Mouse (Mus musculus) layer of hippocampus, adult 11-12 months (tissue): ENCODE measurements around the gene Irs2.

ENCODE experiments used
- DNase-seq: peaks from one replicate; pipeline ENCODE4 v3.0.0; 2022; ENCODE audit warnings: low spot score

The Irs2 gene

DNA sequence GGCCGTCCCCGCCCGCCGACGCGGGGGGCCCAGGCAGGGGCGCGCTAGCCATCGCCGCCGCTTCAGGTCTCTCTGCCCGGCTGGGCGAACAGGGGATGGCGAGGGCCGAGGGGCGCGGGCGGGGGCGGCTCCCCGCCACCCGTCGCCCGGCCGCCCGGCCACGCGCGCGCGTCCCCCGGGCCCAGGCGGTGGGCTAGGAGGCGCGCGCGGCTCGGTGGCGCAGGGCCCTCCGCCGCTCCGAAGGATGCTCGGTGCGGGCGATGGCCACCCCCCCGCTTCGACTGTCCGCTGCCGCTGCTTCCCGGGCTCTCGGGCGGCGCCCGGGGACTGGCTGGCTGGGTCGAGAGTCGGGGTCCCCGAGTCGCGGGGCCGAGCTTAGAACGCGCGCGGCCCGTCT, at the start of gene Irs2:
Irs2 (minus strand) TSS at position 80 of the 397 bp plus-strand sequence.
- DNase-seq, result no peak

DNA sequence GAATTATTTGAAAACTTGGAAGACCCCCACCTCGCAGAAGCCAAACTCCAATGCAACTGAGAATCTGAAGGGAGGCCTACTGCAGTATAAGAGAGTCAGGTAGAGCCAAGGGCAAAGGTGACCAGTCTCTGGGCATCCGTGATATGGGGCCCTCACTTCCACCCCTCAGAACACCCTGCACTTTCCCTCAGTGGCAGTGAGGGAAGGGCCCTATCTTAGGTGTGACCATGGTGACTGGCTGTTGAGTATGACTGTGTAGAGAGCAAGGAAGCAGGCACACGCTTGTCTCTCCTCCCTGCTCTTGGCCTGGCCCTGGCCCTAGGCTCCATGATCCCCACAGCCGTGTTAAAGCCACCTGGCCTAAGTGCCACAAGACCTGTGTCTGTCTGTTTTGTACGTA, 48.4 kb upstream of the Irs2 start:
- no peak for DNase-seq

DNA sequence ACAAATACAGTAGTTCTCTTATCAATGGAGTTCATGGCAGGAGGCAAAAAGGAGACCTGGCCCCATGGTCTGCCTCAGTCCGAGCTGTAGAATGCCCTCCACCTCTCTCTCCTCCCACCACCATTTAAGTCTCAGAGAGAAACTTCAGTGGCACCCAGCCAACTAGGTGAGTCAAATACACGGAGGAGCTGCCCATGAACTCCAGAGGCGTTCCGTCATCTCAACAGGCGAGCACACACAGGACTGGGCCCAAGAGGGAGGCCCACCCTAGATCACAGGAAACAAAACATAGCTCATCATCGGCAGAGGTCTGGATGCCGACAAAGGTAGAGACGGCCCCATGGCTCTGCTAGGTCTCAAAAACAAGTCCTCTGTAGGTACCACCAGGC, 47.9 kb upstream of the Irs2 start:
- no peak for DNase-seq

DNA sequence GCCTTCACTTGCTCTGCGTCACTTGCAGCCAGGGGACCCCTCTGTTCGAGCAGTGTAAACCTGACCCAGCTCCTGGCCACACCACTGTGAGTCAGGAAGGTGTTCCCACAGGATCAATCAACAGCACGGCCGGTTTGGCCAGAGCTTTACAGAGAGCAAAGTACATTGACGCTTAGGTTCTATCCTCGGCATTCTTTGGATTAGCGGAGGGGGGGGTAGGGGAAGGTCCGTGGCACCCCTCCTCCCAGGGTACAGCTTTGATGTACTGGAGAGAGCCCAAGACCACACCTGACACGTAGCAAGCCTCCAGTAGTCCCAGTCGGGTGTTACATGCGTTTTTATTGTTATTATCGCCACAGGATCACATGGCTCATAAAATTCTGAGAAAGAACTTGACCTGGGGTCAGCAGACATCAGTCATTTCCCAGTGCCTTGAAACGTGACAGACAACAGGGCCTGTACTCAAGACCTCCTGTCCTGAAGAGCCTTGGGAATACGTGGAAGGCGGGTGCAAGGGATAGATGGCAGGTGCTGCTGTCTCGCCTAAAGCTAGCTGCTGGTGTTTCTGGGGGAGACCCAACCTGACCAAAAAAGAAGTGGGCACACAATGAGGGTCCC, 47.4 kb upstream of the Irs2 start:
- DNase-seq, result no peak

DNA sequence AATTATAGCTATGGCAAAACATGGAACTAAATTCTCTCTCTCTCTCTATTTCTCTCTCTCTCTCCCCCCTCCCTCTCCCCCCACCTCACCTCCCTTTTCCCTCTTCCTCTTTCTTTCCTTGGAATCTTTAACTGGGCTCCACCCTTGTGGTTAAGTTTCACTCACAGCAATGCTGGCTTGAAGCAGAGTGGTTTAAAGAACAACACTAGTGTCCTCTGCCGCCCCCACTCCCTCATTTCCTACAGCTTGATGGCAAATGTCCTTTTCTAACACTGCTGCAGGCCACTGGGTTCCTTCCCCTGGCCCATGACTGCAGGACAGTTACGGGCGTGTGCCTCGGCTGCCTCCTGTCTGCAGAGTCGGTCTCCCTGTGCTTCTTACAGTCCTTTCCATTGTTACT, 41.6 kb upstream of the Irs2 start:
- DNase-seq, result no peak

DNA sequence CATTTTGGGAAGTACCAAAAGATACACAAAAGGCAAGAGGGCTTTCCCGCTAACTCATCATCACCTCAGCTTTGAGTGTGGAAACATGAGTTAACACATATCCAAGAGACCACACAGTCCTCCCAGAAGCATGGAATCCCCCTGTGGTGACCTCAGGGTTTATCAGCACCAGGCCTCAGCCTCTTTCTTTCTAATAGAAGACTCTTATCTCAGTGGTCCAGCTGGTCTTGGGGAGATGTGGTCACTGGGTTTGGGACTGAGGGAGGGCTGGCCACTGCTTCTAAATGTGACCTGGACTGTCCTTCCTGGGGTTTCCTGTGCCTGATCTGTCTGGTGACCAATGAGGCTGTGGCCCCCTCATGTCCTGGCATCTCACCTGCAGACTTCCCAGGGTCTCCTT, 39.6 kb upstream of the Irs2 start:
- no peak for DNase-seq

DNA sequence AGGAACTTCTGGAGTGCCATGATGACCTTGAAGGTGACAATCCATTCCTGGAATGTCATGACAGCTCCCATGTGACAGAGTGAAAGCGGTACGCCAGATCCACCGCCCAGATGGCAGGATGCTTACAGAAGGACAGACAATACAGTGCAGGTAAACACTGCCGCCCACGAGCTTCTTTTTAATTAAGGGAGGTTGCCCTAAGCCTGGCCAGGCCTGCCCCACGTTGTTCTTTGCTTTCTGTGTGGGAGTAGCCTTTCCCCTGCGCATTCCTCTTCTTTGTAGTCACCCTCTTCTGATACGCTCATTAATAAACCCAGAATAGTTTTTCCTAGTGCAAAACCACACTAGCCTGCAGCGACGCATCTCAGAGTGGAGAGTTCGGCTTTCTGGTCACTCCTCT, 36.4 kb upstream of the Irs2 start:
- DNase-seq, result no peak

DNA sequence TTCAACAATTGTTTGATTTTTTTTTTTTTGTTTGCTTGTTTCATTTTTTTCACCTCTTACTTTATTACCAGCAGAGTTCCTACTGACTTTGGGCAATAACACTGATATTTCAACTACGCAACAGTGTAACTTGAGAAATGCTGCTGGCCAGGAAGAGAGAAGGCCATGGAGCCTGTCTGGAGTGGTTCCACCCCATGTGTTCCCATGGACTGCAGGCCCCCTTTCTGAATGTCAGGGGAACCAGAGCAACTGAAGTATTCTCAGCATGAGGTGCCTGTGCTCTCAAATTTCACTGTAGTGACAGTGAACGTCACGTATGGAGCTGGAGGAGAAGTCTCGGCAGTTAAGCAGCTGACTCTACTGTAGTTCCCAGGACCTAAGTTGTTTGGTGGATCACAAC, 35.3 kb upstream of the Irs2 start:
- DNase-seq, result no peak

DNA sequence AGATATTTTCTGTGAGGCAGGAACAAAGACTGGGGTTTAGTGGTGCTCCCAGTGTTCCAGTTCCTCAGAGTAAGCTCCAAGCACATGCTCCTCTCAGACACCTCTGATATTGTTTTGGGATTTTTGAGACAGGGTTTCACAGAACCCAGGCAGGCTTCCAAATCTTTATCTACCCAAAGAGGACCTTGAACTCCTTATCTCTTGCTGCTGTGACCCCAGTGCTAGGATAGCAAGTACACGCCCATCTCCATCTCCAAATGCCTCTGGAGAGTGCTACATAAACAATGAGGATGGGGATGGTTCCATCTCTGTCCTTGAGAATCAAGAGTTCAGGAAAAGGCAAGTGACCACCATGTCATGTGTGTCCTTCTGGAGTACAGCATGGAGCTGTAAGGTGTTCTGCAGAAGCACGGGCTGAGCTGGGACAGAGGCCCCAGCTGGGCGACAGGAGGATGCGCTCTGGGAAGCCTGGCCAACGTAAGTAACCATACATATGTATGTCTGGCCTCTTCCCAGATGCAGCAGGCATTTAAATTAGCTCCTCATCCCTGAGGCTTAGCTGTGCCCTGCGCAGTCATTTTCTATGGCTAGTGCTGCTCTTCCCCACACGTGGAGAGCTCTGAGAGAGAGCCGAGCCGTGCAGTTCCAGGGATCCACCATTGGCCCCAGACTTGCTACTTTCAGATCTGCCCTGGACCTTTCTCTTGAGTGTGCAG, 34.8 kb upstream of the Irs2 start:
- no peak for DNase-seq

DNA sequence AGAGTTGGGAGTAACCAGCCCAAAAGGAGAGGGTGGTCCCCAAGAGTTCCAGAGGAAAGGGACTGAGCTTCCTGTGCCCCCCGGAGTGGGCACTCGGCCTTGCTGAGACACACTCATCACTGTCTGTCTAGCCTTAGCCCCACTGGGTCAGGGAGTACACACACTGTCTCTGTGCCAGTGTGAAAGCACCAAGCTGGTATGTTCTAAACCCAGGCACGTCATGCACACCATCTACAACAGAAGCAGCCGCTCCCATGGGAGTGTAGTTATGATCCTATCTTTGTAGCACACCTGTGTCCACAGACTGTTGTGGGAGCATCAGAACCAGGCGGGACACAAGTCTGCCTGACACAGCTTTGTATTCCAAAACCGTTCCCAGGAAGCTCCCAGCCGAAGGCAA, 31.8 kb upstream of the Irs2 start:
- peak; percentile 7 for DNase-seq

DNA sequence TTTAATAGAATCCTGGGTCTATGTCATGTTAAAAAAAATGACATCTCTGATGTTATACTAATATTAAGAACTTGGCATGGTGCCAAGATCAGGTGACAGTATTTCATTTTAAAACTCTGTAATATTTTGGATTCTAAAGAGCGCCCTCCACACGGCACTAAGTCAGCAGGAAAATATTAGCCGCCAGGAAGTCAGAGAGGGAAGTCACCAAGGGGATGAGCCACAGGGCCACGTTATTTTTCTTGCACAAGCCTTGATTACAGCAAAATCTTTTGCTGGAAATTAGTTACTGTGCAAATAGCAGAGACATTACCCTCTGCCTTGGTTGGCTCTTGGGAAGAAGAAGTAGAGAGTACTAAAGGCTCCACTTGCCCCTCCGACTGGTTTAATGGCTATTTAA, 30.5 kb upstream of the Irs2 start:
- DNase-seq, result no peak

DNA sequence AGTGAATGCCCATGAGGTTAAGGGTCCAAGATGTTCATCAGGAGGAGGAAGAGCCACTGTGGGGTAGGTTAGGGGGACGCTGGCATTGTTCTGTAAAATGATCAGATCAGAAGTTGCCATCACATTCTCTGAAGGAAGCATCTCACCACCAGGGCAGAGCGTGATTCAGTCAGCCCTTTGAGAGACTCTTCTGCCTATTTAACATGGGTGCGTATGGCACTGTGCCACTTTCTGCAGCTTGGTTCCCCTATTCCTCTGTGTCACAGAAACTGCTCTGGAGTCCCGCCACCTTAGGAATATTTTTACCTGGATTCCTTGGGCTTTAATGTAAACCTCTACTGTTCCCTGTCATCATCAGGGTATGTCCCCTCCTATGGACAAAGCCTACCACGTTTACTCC, 30.1 kb upstream of the Irs2 start:
- no peak for DNase-seq

DNA sequence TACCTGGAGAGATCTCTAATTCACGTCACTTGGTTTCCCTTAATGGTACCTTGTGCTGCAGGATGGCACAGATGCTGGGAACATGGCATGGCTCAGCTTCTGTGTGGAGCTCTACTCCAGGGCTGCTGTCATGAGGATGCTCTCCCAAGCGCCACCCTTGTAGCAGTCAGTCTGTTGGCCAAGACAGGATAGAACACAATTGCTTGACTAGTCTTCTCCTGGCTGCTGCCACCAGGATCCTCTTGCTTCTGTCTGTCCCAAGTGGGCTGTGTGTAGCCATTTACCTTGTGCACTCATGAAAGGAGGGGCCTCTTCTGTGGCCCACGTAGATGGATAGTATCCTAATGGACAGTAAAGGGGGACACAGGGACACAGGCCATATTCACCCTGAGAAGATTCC, 28.5 kb upstream of the Irs2 start:
- DNase-seq, result no peak

DNA sequence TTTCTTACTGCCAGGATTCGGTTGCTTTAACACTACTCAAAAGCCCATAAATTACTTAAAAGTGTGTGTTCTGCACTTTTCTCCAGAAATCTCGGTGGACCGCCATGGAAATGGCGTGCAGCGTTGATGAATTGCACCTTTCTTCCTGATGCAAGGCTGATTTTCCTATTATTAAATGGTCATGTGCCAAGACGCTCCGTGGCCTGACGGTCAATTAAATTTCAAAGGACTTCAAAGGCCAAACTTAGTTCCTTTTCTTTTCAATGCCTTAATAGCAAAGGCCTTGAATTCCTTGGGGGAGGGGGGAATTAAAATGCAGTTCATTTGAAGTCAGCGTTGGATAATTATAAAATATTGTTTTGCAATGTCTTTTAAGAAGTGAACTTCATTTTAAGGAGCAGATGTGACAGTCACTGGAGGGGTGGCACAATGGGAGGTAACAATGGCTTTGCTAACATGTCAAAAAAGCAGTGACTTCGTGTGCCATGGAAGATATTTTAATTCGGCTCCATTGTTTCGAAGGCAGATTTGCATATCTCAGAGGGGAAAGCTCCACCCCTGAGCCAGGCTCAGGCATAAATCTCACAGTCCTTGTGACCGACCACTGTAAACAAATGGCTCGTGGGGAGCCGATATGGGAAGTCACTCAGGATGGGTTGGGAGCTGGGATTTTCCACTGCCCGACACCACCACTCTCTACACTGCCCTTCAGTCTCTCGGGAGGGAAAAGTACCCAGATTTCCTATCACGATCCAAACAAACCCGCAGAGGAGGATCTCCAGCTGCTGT, 27.6 kb upstream of the Irs2 start:
- no peak for DNase-seq

DNA sequence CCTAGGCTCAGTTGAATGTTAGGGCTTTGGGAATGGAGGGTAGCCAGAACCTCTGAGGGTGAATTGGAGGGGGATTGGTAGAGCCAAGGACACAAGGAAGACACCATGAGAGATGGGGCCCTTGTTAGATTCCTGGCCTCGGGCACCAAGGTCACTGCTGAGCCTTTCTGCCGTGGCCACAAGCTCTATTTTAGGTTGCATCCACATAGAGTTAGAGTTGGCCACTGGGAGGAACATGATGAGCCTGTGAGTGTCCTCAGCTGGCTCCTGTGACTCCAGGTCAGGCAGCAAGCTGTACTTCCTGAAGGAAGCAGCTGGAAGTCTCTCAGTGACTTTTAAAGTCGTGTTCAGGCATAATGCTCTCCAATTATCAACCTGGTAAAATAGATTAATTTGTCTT, 16.6 kb upstream of the Irs2 start:
- no peak for DNase-seq

DNA sequence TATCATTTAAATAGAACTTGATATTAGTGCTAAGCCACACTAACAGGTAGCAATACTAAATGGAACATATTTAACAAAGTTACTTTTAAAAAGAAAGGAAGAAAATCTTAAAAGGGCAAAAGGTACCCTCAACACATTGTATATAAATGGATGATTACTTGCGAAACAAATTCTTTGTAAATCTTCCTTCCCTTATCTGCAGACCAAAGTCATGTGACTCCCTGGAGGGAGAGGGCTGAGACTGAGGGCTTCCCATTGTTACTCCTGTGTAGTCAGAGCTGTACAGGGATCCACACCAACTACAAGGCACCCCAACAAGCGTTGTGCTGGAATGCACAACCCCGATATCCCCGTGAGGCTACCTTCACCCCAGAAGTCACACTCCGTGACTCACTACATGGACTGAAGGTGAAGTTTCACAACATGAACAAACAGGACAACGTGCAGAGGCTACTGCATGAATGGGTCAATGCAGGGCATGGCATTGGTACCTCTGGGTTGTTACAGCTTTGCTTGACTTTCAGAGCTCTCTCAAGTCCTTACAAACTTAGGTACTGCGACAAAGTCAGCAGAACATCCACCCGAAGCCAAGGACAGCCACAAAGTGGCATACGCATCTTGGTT, 12.8 kb upstream of the Irs2 start:
- no peak for DNase-seq

DNA sequence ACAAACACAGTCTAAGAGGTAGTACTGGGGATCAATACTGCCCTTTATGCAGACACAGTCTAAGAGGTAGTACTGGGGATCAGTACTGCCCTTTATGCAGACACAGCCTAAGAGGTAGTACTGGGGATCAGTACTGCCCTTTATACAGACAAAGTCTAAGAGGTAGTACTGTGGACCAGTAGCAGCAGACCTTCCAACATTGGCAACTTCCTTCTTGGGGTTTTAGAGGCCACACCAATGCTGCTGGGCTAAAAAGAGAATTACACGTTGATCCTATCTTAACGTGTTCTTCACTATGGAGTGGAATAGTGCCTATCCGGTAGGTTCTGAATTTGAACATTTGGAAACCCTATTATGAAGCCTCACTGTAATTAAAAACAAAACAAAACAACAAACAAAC, 7.4 kb upstream of the Irs2 start:
- no peak for DNase-seq

DNA sequence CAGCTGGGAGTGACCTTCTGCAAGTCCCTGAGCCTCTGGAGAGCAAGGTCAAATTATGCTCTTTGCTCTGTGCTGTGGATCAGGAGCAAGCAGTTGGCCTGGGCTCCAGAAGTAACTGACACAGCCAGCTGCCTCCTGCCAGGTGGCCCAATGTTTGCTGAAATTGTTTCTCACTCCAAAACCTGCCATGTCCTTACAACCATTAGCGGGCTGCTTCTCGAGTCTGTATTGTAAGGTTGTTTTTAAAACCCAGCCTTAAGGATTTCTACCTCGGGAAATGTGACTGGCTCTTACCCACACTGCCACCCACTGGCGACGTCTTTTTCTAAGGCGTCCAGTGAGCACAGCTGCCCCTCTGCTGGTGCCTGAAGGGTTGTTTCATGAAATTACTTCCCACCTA, 5.0 kb upstream of the Irs2 start:
- peak; percentile 63 for DNase-seq

DNA sequence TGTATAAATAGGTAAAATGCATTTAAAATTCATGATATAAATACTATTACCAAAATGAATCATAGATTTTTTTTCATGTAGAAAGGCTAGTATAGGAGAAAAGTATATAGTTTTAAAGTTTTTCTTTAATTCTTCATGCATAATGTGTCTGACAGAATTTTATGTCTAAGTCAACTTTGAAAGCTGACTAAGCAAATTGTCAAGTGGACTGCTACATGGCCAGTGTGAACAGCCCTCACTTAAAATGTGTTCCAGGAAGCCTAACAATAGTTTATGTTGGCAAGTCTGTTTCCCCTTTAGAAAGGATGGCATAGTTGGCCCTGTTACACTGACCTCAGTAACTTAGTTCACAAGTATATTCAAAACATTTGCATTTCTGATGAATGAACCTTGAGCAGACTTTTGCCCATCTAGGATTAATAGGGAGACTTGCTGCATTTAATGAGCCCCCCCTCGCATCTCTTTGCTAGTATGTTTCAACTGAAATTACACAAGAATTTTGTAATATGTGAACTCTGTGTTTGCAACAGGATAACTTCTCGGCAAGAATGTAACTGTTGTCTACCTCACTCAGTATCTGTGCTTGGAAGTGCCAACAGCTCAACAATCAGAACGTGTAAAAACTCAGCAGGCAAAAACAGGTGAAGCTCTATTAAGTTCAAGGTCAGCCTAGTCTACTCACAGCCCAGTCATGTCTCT, 3.7 kb upstream of the Irs2 start:
- no peak for DNase-seq

DNA sequence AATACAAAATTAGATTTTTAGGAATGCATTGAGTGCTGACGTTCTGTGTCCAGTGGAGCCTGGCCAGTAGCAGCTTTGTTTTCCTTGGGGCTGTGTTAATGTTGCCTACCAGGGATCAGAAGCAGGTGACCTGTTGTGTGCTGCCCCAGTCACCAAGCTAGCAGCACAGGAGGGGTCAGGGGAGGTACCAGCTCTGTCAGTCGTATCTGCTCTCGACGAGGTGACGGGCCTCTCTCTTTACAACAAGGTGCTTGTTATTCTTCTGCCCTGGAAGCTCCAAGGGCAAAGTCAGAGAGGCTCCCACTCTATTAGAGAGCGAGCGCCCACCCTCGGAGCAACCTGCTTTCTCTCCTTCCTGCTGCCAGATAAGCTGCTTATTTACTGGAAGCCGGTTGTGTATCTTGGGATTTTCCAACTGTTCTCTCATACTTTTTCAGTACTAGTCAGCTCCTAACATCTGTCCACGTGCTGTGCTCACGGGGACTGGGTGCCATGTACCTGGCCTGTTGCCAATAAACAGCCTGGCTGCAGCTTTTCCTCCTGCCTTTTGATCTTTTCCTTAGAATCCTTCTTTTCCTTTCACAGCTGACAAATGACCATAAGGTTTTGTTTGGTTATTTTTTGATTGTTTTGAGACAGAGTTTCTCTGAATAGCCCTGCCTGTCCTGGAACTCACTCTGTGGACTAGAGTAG, 2.8 kb upstream of the Irs2 start:
- no peak for DNase-seq

DNA sequence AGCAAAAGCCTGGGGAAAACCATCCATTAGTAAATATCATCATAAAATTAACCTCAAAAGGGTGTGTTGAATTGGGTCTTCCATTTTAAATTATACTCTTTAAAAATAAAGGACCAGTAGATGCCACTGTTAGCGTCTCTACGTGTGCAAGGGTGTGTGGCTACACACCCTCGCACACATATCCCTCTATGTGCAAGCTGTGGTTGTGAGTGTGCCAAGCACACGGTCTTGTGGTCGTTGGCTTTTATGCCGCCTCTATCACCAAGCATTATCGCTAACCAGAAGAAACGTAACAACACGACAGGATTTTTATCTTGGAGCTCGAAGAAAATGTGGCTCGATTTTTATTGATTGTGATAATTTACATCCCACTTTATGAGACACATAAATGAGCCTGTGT, 2.1 kb upstream of the Irs2 start:
- no peak for DNase-seq
